Mouse (Mus musculus) fat pad, adult 2 months (tissue): ENCODE results near the gene Col4a1.

Experiments
- DNase-seq: peaks from one replicate; pipeline ENCODE4 v3.0.0-alpha.2; 2011; ENCODE audit warnings: low read depth, low spot score; ENCODE audit errors: extremely low read depth

Gene Col4a1

DNA sequence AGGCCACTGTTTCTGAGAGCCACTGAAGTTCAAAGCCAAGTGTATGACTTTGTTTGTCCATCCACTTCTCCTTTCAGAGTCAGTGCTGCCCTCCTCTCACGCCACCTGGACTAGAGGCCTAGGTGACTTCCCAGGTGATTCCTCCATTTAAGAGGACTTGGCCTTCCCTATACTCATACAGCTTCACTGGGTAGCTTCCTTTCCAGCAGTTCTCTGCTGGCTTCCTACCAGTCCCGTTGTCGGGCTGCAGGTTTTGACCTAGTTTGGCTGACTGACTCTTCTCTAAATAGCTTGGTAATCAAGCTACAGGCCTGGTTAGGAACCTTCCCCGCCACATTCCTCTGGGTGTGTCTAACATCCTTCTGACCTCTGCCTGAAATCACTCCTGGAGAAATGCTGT, 18.9 kb upstream of the Col4a1 start:
- no peak for DNase-seq

DNA sequence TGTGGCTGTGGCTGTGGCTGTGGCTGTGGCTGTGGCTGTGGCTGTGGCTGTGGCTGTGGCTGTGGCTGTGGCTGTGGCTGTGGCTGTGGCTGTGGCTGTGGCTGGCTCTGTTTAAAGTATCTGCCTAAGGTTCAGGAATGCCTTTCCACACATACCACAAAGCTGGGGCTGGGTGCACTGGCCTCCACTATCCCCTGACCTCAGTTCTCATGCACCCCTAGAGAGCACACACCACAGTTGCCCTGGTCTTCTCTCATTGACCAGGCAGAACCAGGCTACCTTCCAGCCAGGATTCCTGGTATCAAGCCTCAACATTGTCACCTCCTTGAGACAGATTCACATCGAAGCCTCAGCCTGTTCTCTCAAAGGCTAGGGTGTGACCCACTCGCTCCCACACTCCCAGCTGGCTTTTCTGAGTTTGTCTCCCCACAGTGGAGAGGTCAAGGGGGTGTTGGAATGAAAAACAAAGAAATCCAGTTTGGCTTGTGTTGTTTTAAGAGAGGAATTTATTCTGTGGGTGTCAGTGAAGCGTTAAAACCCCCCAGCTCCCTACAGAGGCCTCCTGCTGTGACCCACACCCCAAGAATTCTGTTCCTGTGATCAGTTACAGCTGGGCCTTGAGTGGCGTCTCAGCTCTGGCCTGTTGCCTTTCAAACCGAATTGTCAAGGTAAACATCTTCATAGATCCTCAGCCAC, 15.2 kb upstream of the Col4a1 start:
- DNase-seq, result no peak

DNA sequence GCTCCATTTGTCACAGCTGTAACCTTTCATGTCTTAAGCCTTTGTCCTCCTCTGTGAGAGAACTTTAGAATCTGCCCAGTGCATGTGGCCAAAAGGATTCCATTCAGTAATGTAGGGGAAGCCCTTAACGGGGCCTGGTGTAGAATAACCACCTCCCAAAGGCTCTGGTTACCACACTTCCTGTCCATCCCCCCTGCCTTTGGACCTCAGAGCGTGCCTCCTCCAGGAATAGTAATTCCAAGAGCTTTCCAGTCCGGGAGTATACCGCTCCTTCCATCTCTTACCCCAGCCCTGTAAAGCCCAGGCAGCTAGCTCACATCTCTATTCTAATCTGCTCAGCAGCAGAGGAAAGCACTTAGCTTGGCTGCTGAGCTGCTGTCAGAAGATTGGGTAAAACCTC, 14.7 kb upstream of the Col4a1 start:
- no peak for DNase-seq

DNA sequence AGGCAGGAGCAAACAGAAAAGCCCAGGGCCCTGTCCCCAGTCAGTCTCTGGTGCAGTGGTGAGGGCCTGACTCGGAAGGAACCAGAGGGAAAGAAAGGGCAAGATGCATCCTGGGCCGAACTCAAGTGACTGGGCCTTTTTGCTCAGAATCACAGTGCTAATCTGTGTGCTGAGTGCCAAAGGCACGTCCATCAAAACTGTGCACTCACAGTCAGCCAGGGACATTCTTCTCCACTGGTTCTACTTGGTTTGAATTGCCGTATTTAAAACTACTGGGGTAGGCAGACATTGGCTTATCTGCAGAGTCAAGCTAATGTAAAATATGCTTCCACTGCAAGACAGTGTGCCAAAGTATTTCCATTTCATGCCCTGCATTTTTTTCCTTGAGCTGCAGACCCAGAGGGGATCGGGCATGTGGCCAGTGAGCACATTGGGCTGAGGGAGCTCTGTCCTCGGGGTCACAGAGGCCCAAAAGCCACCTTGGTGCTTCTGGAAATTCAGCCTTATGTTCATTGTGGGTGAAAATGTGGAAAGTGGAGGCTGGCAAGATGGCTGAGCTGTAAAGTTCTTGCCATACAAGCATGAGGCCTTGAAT, 12.3 kb upstream of the Col4a1 start:
- no peak for DNase-seq

DNA sequence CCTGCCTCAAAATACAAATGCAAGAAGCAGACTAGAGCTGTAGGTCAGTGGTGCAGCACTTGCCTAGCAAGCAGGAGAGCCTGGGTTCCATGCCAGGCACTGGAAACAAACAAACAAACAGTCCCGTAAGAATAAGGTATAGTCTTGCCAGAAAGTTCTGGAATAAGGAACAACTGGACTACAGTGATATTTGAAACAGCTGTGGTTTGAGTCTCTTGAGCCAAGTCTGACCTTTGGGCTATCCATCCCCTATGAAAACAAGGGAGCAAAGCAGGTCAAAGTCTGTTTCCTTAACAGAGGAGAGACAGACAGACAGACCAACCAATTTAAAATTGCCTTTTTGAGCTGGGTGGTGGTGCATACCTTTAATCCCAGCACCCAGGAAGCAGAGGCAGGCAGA, 11.1 kb upstream of the Col4a1 start:
- DNase-seq, result no peak

DNA sequence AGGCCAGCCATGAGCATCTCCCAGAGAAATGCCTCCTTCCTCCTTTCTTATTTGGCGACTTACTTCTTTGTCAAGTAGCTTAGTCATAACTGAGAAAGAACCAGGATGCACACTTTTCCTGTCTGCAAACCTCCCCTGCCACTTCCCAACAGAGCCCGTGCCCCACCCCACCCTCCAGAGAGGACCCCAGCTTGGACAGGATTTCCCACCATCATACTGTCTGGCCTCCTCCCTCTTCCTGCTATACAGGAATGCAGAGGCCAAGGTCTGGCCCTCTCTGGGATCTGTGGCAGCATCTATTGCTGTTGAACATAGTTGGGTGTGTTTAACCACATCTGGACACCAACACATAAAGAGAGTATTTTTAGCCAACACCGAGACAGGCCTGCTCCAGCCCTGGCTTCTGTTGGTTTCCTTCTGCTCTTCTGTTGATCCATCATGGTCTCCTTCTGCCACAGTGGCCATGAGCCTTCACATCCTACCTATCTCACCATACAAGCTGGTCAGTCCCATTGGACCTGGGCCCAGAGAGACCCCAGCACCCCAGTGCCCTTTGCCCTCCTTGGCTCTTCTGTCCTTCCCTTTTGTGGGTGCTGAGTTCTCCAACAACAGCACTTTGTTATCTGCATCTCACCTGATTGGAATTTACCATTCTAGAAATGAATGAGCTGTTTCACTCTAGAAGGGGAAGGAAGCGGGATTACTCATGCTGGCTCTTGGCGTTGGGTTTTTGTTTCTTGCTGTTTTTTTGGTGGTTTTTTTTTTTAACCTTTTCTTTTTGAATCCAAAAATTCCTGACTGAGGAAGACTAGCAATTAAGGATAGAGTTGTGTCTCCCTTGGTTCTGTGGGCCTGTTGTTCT, 10.3 kb upstream of the Col4a1 start:
- DNase-seq, result no peak

DNA sequence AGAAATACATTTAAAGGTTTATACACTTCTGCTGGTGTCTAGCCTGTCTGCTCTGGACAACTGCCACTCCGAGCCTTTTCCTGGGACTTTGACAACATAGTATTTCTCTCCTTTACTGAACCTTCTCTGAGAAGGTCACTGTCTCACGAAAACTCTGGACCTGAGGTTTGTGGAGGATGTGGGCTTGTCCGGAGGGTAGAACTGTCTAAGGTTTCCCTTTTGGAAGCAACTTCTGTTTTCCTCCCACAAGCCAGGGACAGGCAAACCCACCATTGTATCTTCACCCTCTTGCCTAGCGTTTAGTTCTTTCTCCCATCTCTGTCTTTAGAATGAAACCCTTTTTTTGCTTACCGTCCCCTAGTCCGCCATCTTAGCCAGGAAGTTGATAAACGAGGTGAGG, 9.2 kb upstream of the Col4a1 start:
- no peak for DNase-seq

DNA sequence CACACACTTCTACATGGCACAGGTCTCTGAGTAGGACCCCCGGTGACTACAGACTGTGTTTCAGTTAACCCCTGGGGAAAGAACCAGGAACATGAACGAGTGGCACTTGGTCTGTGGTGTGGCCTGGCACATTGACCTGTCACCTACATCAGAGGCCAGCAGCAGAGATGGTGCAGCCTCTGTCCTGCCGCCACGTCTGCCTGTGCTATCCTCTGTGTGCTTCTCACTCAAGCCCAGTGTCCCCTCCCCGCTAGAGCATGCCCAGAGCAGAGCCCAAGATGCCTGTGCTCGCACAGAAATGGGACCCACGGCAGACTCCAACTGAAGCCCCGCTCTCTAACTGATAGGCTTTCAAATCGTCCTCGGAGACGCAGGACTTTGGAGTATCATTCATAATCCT, 6.8 kb upstream of the Col4a1 start:
- DNase-seq, result no peak

DNA sequence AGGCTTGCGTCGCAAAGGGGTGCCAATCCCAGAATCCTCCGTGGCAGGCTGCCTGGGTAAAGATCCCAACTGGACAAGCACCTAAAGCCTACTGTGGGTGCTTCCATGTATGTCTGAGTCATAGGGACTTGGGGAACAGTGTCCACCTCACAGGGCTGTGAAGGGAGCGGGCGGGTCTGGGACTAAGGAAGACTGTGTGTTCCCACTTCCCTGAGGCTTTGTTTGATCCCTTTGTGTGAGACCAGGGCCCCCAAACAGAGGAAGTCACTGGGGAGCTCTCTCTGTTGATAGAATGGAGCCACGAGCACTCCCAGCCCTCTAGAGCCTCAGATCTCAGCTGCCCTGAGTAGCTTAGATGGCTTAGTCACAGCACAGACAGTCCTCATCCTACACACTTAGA, 3.5 kb upstream of the Col4a1 start:
- no peak for DNase-seq

DNA sequence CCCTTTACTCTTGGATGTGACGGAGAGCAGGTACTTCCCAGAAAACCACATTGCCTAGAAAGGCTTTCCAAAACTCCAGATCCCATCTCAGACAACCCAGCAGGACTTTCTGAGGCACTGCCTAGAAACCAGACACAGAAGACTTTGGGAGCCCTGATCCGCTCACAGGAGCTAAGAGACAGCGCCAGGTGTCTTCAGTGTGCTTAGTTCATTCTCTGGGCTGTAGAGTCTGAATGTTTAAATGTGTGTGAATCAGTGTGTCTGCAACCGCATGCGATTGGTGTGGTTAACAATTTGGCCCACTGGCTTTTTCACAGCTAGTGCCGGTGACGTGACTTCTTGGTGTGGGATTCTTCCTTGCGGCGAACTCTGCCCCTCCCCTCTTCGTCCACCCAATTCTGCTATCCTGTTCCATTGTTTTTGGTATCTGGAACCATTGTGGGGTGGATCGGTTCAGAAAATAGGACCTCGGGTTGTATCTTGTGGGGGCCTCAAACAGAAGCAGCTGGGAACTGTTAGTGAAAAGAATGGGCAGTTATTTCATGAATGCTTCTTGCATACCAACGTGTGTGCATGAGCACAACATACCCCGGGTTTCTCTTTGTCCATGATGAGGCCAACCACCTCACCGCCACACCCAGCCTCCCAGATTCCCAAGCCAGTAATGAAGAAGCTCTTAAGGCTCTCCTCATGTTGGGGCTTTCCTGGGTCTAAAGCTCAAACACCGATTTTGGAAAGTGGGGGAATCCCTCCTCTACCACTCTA, 2.7 kb upstream of the Col4a1 start:
- DNase-seq, result no peak

DNA sequence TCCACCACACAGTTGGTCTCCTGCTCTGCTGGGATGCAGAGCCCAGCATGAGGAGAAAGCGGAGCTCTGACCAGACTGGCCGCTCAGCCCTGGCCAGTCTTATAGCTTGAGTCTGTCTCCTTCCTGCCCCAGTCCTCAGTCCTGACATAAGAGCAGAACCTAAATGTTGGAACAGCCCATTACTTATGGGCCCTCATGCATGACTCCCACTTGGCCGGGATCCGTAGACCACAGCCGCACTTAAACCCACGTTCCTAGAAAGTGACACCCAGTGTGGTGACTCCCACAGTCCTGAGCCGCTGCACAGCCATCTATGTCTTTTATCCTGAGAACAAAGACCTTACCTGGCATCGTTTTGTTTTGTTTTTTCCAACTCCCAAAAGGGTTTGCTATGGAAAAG, 2.0 kb upstream of the Col4a1 start:
- DNase-seq, result no peak

DNA sequence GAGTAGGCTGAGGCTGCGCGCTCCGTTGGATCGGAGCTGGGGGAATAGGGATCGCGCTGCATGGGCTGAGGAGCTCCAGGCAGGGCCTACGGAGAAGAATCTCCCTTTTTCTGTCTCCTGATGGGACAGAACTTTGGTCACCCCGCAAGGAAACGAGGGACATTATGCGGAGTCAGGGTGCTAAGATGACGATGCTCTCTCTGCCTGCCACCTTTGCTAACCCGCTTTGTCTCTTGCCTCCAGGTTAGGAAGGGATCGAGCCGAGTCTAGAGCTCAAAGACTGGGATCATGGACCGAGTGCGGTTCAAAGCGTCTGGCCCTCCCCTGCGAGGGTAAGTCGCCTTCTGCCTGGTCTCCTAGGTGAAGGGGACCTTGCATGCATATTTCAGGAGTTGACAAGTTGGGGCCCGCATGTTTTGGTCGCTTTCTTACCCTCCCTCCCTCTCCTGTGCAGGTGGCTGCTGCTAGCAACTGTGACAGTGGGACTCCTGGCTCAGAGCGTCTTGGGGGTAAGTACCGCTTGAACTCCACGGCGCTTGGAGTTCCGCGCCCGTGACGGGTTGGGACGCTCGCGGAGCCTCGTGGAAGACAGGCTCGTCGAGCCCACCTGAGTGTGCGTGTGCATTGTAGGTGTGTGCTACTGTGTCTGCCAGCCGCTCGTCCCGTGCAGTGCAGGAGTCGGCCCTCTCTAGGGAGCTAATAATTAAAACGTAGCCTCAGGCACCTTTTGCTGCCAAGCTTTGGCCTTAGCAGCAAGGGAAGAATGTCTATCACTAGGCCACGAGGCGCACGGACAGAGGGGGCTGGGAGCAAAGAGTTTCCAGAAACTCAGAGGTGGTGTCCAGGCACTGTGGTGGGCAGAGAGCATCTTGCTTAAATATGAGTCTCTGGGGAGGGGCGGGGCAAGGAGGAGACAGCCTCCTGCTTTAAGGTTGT, 818 bp upstream of the Col4a1 start:
- DNase-seq, result no peak

DNA sequence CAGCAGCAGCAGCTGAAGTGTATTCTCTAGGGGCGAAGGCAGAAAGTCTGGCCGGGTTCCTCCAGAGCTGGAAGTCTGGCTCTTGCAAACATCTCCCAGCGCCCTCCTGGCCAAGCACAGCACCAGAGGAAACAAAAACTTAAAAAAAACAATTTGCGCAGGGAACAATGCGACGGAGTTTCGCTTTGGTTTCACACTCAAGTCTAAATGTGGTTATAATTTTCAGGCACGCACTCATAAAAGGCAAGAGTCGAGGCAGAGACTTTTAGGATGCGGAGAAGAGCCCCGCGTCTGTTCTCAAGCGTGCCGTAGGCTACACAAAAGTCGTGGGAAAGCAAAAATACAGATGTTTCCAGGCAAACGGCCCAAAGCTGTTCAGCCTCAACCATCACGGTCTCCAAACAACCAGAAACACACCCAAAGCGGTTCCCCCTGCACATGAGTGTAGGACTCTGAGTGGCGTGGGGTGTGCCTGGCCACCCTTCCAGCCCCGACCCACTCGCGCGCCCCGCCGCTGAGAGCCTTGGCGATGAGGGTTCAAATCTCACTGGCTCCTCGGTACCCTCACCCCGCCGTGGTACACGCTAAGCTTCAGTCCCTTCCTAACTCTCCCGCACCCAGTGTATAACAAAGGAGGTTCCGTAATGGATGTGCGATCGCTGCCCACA, 811 bp downstream of the Col4a1 start:
- no peak for DNase-seq

DNA sequence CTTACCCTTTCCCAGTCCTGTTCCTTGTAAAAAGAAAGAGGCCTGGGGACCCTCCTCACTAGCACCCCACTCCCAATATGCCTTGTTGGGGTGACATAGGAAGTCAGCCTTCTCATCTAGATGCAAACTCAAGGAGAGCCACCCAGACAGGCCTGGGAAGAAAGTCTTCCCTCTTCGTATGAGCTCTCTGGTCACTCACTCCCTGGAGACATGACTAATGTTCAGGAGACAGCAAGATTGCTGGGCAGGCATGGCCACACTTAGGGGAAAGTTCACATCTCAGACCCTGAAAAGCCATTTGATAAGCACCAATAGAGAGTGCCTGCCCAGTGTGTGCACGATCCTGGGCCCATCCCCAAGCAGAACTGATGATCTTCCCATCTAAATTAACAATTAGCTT, 2.6 kb downstream of the Col4a1 start:
- DNase-seq, result no peak

DNA sequence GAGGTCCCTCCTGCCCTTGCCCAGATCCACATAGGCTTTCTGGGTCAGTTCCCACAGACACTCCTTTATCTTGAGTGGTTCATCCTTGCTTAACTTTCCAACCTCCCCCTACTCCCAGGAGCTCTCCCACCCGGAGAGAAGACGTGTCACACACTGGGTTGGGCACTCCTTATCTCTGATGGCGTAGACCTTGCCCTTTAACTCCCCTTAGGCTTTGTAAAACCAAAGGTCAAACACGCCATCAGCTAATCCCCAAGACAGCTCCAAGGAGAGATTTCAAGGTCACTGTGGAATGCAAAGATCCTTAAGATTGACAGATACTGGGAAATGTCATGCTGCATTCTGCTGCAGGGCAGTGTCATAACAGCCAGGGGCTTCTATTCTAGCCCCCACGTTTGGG, 3.4 kb downstream of the Col4a1 start:
- DNase-seq, result no peak

DNA sequence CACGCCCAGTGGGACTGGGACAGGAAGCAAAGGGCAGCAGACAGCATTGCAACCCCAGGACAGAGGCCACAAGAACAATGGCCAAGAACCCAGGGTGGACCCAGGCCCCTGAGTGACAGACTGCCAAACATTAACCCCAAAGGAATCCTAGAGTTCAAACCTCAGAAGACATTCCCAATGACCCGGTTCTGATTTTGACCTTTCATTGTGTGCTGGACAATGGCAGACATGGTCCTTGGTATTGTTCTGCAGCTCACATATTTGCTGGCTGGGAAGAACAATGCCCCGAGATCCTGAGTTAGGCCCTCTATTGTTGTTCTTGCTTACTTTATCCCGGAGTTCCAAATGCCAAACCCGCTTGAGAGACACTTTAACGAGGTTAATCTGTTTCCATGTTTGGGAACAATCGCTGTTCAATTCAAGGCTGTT, 4.0 kb downstream of the Col4a1 start:
- DNase-seq, result no peak

DNA sequence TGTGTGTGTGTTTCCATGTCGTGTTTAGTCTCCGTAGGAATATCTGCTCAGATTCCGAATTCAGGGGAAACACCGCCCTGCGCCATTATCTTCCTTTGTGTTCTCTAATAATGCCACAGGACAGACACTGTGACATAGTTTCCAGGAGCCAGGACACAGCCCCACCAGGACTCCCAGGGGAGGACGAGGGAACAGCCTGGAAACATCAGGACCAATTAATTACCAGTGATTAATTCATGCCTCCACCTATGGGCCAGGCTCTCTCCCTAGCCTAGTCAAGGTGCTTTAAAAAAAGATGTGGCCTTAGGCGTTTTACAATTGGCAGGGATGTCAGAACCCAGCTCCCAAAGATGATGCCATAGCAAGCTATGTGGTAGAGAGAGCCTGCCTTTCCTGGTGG, 5.2 kb downstream of the Col4a1 start:
- no peak for DNase-seq

DNA sequence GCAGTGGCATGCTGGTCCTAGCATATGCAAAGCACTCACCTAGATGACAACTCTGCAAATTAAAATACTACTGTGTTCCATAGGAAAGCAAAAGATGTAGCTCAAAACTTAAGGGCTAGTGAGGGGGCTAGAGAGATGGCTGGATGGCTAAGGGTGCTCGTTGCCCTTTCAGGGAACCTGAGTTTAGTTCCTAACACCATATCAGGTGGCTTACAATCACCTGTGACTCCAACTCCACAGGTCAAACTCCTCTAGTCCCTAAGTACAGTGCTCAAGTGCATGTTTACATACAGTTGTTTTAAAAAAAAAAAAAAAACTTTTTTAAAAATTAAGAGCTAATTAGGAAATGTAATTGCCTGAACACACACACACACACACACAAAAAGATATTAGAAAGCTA, 7.1 kb downstream of the Col4a1 start:
- DNase-seq, result no peak

DNA sequence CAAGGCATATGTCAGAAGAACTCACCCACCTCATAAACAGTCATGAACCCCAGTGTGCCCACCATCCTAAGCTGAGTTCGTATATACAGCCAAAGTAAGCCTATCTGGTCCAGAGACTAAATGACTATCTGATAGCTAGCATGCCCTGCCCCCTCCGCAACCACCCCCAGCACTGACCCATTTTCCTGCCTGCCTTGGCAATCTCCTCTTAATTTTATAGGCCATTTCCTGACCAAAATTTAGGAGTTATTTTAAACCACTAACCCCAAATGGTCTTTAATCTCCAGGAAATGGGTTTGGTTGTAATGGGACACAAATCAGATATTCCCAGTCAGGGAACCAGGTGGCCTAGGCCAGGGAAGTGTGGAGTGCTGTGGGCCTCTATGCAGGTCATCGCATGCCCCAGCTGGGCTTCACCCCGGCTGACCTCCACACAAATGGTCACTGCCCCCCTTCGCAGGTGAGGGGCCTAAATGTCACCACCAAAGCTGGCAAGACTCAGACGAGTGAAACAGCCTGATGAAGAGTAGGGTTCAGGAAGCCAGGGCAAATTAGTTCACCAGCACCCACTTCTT, 8.5 kb downstream of the Col4a1 start:
- no peak for DNase-seq
